Mouse (Mus musculus) gastrocnemius, postnatal 14 days (tissue): ENCODE results near the gene Mepe. TPM values are rescaled to one million over a fixed set of nuclear protein-coding genes. Genes with fewer than 3 reads are reported as not detected.

Source experiments
- microRNA-seq, 2 experiments: library from miRNA; unstranded; fragments of <30 nt; microRNA quantifications; one replicate each; pipeline ENCODE4 v1.2.0; 2021
- total RNA-seq, 2 experiments: library from RNA; stranded (reverse); gene quantifications; 2 replicates each; pipeline ENCODE4 v1.2.3; 2021

The Mepe gene
- total RNA-seq, 2 experiments from 2014 or later, result not detected

Small RNA genes lying within 50 kb of the gene (microRNA-seq; reads per million reads assigned to microRNA genes)
- 0 reads per million in 2 experiments for gene Gm23616

Other genes starting within 250 kb of the Mepe start
- gene Gm17660, start 247.7 kb upstream of the Mepe start, total RNA-seq, result not detected
- gene Sparcl1, start 211.6 kb upstream of the Mepe start, total RNA-seq, result 100 to 1,000 TPM; 243 to 252 TPM
- gene Dspp, start 154.6 kb upstream of the Mepe start, total RNA-seq, result not detected
- gene Dmp1, start 122.7 kb upstream of the Mepe start, total RNA-seq, result 1 to 10 TPM; 2.7 to 4.2 TPM
- not detected for gene Ibsp, start 26.2 kb upstream of the Mepe start, total RNA-seq
- 1 to 10 TPM in 1 of 2 experiments, under 1 TPM in 1; 0.58 to 4.2 TPM for gene Spp1, start 109.8 kb downstream of the Mepe start, total RNA-seq
- 10 to 100 TPM; 19.6 to 21.1 TPM for gene Pkd2, start 134.1 kb downstream of the Mepe start, total RNA-seq
- 1 to 10 TPM; 3.5 to 4.2 TPM for gene BC005561, start 183.0 kb downstream of the Mepe start, total RNA-seq